Mouse (Mus musculus): ENCODE data around the gene Mtrr. TPM values are rescaled to one million over a fixed set of nuclear protein-coding genes. Genes with fewer than 3 reads are reported as not detected.
"Not testable (repeated sequence)": the region's sequence is repeated elsewhere in the genome, so short reads cannot be mapped to it uniquely, and the experiment has no call there.

The Mtrr gene
- polyA plus RNA-seq, 1 experiment = 4.6 TPM

GRCm38 (mm10) chr13:68572247-68572646 is 9.7 kb downstream of the Mtrr start:
- no peak for DNase-seq (ENCODE audit: low read depth, low spot score)
- WGBS = 67% methylated on average over 19 of the region's 19 CpGs

GRCm38 (mm10) chr13:68569589-68570336 is 12.2 kb downstream of the Mtrr start:
- WGBS = 46% methylated on average over 17 of the region's 17 CpGs
- no peak for DNase-seq (ENCODE audit: low read depth, low spot score)

- DNase-seq (ENCODE audit: low read depth, low spot score) = no peak
- 92% methylated on average over 11 of the region's 11 CpGs for WGBS
Observed at GRCm38 (mm10) chr13:68568548-68568947, 13.4 kb downstream of the Mtrr start.

- WGBS = 96% methylated on average over 9 of the region's 9 CpGs
- no peak for DNase-seq (ENCODE audit: low read depth, low spot score)
Observed at GRCm38 (mm10) chr13:68568110-68568509, 13.8 kb downstream of the Mtrr start.

- WGBS = 16% methylated on average over 6 of the region's 6 CpGs
- DNase-seq (ENCODE audit: low read depth, low spot score) = not testable (repeated sequence)
Observed at GRCm38 (mm10) chr13:68553391-68553790, 28.6 kb downstream of the Mtrr start.

Other genes with a start within 250 kb of the Mtrr start
- 8.6 and 16.5 TPM in 2 replicates for gene Fastkd3, start 85 bp upstream of the Mtrr start, polyA plus RNA-seq (2012; rRNA removed)
- 0.07 TPM in 1 of 2 replicates, not detected in the other for gene 1700001L19Rik, start 15.3 kb upstream of the Mtrr start, polyA plus RNA-seq (2012; rRNA removed)